Mouse (Mus musculus): ENCODE results near the gene Hoxd10.
A peak's percentile ranks its signal among the peaks of the same experiment; 100 is the strongest.

The Hoxd10 gene

DNA sequence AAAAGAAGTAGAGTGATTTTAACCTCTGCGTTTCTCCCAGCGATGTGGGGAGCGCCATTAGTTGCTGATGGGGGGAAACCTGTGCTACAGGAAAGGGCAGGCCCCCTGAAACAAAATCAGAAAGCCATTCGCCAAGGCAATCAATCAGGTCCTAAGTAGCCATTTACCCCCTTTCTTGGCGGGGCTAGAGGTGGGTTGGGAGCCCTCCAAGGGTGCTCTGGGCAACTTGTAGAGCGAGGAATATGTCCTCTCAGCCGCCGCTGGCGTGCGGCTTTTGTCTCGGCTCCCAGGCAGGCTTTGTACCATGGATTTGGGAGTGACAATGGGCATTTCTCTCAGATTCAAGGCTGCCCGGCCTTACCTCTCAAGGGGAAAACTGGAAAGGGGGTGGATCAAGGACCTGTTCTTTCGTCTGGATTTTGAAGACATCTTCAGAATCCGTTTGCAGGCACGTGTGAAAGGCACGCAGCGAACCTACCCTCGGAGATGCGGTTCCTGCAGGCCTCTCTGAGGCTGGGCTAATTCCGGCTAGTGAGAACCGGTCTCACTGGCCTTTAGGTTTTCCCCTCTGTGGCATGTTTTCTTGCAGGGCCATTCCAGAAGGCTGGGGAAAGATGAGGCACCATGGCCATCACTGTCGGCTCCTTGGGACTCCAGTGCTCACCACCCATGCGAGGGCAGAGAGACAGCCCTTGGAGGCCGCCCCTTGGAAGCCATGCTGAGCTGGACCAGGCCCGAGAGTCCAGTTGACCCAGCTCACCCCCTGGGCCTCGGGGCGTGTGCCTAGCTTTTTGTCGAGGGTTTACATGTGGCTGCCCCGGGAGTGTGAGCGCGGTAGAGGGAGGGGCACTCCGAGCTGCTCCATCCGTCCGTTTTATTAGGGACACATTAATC is 5.0 kb downstream of the Hoxd10 start:
- no peak for DNase-seq (ENCODE audit: low read depth)

DNA sequence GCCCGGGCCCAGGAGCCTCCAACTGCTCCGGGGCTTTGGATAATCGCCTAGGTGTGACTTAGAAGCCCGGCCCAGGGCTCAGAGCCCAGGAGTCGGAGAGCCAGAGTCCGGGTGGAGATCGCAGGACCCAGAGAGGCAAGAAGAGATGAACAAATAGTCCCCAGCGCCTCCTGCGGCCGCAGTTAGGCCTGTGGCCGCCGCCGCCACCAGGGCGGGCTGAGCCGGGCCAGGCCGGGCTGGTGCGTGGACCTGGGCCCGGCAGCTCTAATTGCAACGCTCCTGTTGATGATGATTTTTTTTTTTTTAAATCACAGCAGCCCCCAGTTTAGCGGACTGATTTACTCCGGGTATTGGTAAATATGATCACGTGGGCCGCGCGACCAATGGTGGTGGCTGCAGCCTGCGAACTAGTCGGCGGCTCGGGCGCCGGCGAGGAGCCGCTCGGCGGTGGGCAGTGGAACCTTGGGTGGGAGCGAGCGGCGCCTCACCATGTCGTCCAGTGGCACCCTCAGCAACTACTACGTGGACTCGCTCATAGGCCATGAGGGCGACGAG is 5.9 kb downstream of the Hoxd10 start, which contains the start of gene Hoxd9:
Gene Hoxd9, plus strand, starts transcription at position 161 of the 555 bp plus-strand sequence.
- no peak for DNase-seq (ENCODE audit: low read depth)

DNA sequence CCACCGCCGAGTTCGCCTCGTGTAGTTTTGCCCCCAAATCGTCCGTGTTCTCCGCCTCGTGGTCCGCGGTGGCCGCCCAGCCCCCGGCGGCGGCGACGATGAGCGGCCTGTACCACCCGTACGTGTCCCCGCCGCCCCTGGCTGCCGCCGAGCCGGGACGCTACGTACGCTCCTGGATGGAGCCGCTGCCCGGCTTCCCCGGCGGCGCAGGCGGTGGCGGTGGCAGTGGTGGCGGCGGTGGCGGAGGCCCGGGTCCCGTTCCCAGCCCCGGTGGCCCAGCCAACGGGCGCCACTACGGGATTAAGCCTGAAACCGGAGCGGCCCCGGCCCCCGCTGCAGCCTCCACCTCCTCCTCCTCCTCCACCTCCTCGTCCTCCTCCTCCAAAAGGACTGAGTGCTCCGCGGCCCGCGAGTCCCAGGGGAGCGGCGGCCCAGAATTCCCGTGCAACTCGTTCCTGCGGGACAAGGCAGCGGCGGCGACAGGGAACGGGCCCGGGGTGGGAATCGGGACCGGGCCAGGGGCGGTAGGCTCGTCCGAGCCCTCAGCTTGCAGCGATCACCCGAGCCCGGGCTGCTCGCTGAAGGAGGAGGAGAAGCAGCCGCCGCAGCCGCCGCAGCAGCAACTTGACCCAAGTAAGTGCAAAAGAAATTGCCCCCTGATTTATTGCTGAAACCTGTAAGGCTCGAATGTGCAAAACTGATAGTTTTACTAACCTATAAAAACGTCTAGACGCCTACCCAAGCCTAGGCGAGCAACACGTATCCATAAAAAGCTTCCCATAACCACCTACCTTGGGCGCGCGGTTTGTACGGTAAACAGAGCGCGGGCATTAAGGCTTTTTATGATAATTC is 6.7 kb downstream of the Hoxd10 start:
- DNase-seq (ENCODE audit: low read depth): no peak

DNA sequence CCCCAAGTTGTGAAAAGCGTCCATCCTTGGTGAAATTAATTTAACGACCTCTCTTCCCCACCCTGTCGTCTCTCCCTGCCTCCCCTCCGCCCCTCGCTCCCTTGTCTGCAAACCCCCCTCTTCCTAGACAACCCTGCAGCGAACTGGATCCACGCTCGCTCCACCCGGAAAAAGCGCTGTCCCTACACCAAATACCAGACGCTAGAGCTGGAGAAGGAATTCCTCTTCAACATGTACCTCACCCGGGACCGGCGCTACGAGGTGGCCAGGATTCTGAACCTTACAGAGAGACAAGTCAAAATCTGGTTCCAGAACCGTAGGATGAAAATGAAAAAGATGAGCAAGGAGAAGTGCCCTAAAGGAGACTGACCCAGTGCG is 7.3 kb downstream of the Hoxd10 start:
- DNase-seq (ENCODE audit: low read depth): no peak

DNA sequence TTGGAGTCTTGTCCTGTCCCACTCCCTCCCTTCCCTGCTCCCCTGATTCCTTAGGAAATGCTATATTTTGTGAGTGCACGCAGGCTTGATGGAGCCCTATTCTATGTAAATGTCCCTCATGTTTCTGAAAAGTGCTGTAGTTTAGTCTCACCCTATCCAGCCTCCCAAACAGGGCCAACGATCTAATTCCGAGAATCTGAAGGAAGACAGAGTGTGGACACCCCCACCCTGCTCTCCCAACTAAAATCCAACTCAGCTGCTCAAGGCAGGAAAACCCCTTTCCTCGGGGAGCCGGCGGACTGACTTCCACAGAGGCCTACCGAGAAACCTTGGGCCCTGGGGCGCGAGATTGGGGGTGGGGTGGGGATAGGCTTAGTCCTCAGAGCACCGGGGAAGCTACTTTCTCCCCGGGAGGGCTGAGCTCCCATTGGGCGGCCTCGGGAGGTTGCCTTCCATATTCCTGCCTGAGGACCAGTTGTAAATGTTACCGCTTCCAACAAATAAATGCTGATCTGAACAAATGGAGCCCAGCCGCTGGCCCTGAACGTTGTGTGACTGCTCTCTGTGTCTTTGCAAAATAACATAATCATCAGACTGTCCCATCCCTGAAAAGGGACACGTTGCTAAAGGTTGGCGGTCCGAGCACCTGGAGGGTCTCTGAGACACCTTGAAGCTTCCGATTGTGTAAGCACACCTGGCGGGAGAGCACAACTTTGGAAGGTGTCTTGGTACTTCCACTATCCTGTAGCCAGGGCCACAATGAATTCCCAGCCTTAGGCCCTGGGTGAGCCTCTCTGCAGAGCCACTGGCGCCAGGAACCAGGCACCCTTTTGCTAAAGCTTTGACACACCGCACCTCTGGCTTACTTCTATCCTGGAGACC is 8.2 kb downstream of the Hoxd10 start:
- DNase-seq (ENCODE audit: low read depth): no peak

DNA sequence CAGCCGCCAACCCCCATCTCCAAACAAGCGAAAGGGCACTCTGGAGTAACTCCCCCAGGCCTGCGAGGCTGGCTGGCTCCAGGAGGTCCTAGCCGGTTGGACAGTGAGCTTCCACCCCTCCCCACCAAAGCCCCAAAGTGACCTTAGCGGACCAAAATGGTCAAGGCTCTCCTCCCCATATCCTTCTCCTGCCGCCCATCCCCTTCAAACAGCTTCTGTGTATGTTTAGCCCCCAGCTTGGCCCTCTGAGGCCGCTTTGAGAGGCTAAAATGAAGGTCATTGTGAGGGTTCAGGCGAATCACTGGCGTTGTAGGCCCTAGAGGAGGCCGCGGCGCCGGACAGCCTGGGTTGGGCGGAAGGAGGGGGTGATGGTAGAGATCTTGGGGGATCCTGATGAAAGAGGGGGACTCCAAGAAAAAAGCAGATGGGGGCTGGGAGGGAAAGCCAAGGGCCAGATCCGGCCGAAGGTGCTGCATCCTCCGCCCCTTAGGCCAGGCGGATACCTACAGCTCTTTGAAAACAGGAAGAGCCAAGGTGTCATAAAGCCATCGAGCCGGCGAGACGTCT is 8.9 kb downstream of the Hoxd10 start:
- DNase-seq (ENCODE audit: low read depth): no peak

DNA sequence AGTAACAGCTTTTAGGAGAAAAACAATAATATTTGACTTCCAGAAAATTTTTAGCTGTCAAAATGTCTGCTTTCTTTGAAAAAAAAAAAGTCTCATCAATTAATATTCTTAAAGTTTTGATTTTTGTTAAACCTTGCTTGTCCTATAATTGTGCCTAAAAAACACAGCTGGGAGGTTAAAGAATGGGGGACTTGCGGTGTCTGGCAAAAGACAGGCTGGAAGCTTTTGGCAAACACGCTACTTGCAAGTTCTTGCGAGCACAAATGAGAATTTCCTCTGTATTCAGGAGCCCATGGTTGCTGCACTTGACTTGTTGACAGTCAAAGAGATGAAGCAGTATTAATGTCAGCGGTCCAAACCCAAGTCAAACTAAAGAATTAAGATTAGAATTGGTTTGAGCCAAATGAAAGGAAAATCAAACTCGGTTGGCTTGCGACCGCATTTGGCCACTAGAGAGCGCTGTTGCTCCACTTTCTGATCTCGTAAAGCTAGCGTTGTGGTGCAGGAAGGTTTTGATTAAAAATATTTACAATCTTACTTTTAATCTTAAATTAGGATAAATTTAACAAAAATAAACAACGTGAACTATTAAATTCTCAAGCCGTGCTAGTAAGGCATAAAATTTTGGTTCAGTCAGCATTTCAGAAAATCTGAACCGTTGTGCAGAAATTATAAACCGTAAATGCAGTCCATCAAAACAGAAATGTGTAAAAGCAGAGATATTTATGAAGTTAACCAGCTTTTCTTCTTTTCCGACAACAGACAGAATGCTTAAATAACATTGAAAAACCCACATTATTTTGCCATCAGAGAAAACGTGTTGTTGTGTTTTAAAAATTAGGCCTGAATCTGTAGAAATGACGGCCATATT is 10.5 kb downstream of the Hoxd10 start:
- DNase-seq (ENCODE audit: low read depth): peak; percentile 10

DNA sequence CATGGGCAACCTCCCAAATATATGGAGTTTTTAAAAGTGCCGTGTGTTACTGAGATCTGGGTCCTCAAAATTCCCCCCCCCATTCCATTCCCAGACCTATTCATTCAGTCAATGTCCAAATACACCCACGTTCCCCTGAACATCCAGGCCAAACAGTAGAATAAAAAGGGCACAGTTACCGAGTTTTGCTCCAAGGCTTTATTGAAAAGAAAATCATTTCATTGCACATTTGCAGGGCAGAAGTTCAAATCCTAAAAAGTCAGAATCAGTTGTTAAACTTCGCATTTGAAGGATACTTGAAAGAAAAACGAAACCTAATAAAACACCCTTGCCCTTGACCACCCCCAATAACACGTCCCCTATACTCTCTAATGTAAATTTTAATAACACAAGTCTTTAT is 11.1 kb downstream of the Hoxd10 start:
- no peak for DNase-seq (ENCODE audit: low read depth)

DNA sequence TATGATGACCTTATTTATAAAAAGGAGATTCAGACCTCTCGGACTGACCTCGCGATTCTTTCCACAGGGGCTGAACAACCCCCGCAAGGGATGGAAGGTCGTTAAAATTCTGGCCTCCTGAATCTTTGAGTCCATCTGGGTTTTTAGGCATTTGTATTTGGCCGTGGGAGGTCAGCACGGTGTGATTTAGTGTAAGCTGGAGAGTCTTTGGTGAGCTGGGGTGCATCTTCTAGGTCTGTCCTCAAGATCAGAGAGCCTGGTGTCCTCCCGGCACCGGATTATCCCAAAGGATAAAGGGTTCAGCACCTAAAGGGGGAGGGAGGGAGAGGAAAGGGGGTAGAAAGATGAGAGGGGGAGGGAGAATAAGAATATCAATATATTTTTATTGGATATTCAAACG is 11.6 kb downstream of the Hoxd10 start:
- DNase-seq (ENCODE audit: low read depth): no peak

DNA sequence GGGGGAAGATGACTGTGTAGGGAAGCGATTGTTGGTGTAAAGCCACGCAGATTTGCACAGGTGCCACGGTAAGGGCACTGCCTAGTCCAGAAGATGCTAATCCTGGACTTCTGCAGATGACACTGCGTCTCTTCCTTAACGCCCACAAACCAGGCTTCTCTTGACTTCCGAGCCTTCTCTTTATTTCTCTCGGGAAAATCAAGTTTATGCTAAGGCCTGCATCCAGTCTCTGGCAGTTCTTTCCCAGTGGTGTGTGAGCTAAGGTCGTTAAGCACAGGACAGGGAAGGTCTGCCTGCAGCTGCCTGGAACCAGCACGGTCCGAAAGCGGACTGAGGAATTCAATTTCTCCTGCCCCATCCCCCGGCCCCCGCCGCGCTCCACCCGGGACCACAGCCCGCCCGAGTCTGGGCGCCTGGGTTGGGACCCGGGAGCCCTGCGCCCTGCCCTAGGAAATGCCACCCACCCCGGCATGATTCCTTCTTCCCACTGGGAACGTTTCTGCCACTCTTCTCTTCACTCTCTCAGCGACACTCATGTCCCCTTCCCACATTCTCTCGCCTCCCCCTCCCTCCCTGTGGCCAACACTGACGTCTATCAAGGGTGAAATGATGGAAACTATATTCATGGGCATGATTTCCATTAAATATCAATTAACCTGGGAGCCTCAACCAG is 12.1 kb downstream of the Hoxd10 start:
- DNase-seq (ENCODE audit: low read depth): no peak

DNA sequence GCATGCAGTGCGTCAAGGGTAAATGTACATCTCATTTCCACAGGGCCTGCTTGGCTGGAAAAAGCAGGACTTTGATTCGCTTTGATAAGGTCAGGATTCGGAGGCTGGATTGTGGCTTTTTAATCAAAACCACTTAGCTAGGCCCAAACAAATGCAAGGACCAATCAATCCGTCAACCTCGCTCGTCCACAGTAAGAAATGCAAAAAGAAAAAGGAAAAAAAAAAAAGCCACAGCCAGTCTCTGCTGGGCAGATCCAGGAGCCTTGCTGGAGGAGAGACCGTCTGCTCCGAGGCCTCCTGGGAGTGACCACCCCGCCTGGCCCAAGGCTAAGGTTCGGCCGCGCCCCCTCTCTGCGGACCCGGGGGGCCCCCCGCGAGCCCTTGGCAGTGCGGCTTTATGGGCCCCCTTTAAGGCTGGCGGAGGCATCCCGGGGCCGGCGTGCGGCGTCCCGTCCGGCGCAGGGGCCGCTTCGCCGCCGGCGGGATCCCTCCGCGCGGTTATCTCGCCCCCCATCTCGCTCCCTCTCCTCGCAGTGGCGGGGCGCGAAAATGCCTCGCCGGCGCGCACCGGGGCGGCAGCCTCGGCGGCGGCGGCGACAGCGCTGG is 12.8 kb downstream of the Hoxd10 start, which contains the start of gene Hoxd8:
Gene Hoxd8, plus strand, starts transcription at position 223 of the 606 bp plus-strand sequence.
- no peak for DNase-seq (ENCODE audit: low read depth)

DNA sequence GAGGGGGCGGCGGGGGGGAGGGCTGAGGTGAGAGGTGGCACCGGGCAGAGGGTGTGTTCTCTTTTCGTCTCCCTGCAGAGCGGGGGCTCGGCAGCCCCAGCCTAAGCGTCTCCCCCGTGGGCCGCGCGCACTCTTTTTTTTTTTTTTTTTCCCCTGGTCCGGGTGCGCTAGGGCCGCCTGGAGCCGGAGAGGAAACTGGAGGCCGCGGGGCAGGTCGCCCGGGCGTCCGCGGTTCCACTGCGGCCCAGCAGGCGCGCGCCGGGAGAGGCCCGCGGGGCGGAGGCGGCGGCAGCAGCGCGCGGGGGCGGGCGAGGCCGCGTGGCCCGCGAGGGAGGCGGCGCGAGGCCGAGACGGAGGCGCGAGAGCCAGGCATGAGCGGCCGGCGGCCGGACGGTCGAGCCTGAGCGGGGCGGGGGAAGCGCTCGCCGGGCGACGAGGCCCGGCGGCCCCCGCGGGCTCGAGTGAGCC is 13.3 kb downstream of the Hoxd10 start:
- no peak for DNase-seq (ENCODE audit: low read depth)

DNA sequence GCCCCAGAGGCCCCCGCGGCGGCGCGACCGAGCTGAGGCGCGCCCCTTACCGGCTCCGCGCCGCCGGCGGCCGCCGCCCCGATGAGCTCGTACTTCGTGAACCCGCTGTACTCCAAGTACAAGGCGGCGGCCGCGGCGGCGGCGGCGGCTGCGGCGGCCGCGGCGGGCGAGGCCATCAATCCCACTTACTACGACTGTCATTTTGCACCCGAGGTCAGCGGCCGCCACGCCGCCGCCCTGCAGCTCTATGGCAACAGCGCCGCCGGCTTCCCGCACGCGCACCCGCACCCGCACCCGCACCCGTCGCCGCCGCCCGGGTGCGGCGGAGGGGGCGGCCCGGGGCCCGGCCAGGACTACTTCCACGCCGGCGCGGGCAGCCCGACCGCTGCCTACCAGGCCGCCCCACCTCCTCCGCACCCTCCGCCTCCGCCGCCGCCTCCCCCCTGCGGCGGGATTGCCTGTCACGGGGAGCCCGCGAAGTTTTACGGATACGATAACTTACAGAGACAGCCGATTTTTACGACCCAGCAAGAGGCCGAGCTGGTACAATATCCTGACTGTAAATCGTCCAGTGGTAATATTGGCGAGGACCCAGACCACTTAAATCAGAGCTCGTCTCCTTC is 13.9 kb downstream of the Hoxd10 start:
- DNase-seq (ENCODE audit: low read depth): no peak

DNA sequence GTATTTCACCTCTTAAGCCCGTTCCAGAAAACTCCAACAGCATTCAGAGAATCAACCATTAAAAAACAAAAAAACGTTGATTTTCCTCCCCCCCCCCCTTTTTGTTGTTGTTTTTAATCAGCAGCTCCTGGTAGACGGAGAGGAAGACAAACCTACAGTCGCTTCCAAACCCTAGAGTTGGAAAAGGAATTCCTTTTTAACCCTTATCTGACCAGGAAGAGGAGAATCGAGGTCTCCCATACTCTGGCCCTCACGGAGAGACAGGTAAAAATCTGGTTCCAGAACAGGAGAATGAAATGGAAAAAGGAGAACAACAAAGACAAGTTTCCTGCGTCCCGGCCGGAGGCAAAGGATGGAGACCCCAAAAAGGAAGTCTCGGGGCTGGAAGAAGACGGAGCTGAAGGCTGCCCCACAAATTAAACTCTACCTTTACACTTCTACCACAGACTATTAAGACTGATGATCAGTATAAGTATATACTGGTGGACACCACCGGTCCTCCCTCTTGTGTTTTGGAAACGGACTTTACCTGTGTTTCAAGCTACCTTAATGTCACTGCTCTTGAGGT is 14.8 kb downstream of the Hoxd10 start:
- DNase-seq (ENCODE audit: low read depth): no peak

DNA sequence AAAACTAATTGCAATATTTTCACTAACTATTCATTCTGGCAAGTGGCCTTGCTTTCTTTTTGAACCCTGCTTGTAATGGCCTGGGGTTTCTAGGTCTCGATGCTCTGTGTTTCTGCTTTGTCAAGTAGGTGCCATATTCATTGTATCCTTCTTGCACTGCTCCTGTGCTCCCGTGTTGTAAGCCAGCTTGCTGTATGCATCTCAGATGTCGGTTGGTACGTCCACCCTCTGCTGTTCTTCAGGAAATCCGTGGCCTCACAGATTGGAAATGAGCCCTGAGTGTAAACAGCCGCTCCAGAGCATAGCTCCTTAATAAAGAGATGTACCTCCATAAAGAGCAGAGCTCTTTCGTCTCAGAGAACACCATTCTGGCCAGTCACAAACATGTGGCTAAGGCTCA is 15.9 kb downstream of the Hoxd10 start:
- DNase-seq (ENCODE audit: low read depth): no peak

DNA sequence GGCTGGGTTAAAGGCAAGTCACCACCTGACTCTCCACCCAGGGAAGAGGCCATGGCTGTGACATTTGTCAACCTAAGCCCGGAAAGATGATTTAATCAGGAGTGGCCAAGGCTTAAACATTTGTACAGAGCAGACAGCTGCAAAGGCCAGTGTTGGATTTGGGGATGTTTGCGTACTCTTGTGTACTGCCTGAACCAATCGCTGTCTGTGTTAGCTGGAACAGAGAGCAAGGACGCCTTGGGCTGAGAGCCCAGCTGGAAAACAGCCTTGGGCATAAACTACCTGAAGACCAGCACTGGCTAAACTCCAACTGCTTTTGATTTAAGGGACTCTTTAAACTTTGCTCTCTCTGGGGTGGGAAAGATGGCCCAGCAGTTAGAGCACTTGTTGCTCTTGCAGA is 17.0 kb downstream of the Hoxd10 start:
- no peak for DNase-seq (ENCODE audit: low read depth)

DNA sequence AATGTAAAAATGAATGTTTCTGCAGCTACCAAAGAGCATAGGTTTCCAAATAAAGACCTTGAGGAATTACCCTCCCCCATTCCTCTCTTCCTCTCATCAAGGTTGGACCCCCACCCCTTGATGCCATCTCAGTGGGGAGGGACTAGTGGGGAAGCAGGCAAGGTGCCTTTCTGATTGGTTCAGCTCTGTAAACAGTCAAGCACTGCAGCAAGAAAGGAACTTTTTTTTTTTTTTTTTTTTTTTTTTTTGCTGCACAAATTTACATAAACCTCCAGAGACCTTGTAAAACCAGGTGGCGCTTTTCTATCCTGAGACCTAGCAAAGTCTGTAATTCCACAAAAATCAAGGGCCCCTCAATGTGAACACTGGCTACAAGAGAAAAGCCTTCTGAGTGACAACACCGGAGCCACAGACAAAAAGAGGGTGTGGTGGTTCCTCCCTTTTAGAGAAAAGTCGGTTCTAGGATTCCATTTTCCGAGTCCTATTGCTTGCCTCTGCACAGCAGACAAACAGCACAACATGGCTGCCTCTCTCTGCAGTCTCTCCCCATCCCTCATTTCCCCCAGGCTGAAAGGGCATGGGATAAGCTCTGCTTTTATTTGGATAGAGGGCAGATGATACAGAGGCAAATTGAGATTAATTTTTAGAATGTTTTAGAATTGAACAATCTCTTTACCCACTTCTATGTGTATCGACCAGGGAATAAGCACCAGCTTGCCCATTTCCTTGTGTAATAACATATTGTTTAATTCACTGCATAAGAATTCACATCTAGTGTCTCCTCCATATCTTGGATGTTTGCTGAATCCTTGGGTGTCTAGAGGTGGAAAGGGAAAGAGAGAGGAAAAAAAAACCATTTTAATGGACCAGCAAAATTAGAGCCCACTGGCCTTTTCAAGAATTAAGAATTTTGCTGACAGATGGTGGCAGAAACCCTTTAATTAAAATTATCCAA is 18.0 kb downstream of the Hoxd10 start:
- no peak for DNase-seq (ENCODE audit: low read depth)

Measured in fibroblast of lung, adult 2 months (primary cell).